27 mouse cellular contexts compared by ENCODE assay signal in the genomic region with DNA sequence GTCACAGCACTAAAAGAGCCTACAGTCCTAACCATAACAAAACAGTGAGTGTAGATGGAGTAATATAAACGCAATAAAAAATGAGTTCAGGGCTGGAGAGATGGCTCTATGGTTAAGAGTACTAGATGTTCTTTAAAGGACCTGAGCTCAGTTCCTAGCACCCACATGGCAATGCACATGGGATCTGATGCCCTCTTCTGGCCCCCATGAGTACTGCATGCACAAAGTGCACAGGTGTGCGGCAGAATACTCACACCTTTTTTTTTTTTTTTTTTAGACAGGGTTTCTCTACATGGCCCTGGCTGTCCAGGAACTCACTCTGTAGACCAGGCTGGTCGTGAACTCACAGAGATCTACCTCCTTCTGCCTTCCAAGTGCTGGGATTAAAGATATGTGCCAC. TPM values are rescaled to one million over a fixed set of nuclear protein-coding genes. Genes with fewer than 3 reads are reported as not detected.
A peak's percentile ranks its signal among the peaks of the same experiment; 100 is the strongest.
DNase-seq lines count a peak whose midpoint lies in the region; ATAC-seq and TF ChIP-seq lines count a peak whose summit lies in the region.
"Had no signal": no experiment of that assay in that cellular context is flagged by ENCODE, and none has a peak within 500 bp of the region (broad histone marks: within the 10 kb centered on the region; RNA-seq: fewer than 3 reads in every experiment).

No protein-coding gene starts in this region.

- no peak overlapping the region for H3K4me3 ChIP-seq in kidney, postnatal 0 days (replicated peaks; ENCODE audit: low read depth, low read length)
- no peak overlapping the region for H3K4me3 ChIP-seq in kidney, embryonic 15.5 days (replicated peaks)
- no peak overlapping the region for H3K4me3 ChIP-seq in lung, embryonic 14.5 days (ENCODE audit: low read depth, low read length)
- H3K4me3 ChIP-seq: embryonic facial prominence, embryonic 15.5 days; forebrain, embryonic 15.5 days; heart, embryonic 12.5 days; hindbrain, embryonic 12.5 days; limb, embryonic 12.5 days; midbrain, embryonic 12.5 days; neural tube, embryonic 15.5 days; stomach, embryonic 15.5 days had no signal

- H3K27ac ChIP-seq in kidney, postnatal 0 days = no peak overlapping the region
- H3K27ac ChIP-seq in kidney, embryonic 15.5 days = no peak overlapping the region
- H3K27ac ChIP-seq in lung, embryonic 14.5 days (ENCODE audit: low read depth) = no peak overlapping the region
- H3K27ac ChIP-seq: embryonic facial prominence, embryonic 15.5 days; forebrain, embryonic 15.5 days; hindbrain, embryonic 12.5 days; limb, embryonic 12.5 days; macrophage; midbrain, embryonic 12.5 days; neural tube, embryonic 15.5 days; stomach, embryonic 15.5 days had no signal

- peak; percentile 24; the same call in 1 of the 2 replicates for TF ChIP-seq CTCF in kidney, postnatal 0 days (IDR thresholded peaks at IDR 0.05; ENCODE audit: low read depth)
- 0 out of 2 replicates have a peak, but pooled peaks have one; percentile 30 for TF ChIP-seq CTCF in lung, embryonic 14.5 days (IDR thresholded peaks at IDR 0.05; ENCODE audit: low read depth)

- H3K4me1 ChIP-seq in kidney, postnatal 0 days (replicated peaks; ENCODE audit: insufficient read depth, low read length) = peaks cover 10% of the 10 kb centered on the region; the same call in 1 of the 2 replicates
- peaks cover 14% of the 10 kb centered on the region; the same call in 1 of the 2 replicates for H3K4me1 ChIP-seq in kidney, embryonic 15.5 days
- H3K4me1 ChIP-seq in lung, embryonic 14.5 days (ENCODE audit: insufficient read depth) = no peaks in the 10 kb centered on the region
- H3K4me1 ChIP-seq: heart, embryonic 12.5 days; stomach, embryonic 15.5 days had no signal

- no peaks in the 10 kb centered on the region for H3K9me3 ChIP-seq in kidney, postnatal 0 days (replicated peaks; ENCODE audit: low read length)
- H3K9me3 ChIP-seq in kidney, embryonic 15.5 days (replicated peaks) = no peaks in the 10 kb centered on the region
- no peaks in the 10 kb centered on the region for H3K9me3 ChIP-seq in lung, embryonic 14.5 days (ENCODE audit: low read depth, low read length)
- H3K9me3 ChIP-seq: embryonic facial prominence, embryonic 15.5 days; forebrain, embryonic 15.5 days; heart, embryonic 12.5 days; hindbrain, embryonic 12.5 days; limb, embryonic 12.5 days; midbrain, embryonic 12.5 days; neural tube, embryonic 15.5 days; stomach, embryonic 15.5 days had no signal

- no peak for DNase-seq in kidney, postnatal 0 days (ENCODE audit: low spot score)
- DNase-seq in lung, embryonic 14.5 days = no peak
- DNase-seq in lung, postnatal 36 days = no peak
- DNase-seq in ES-CJ7 (ENCODE audit: low read depth, low spot score) (peak; percentile 49), ZHBTc4 (ENCODE audit: low read depth, low spot score) (peak; percentile 59)
- no peak for DNase-seq in cerebellum, postnatal 4 days (ENCODE audit: low spot score in 2 of 2)
- DNase-seq in urinary bladder, postnatal 25 days (ENCODE audit: low spot score) = no peak
- DNase-seq: adrenal gland, postnatal 10 days; cerebellum, adult 9-10 months; gastrocnemius, postnatal 14 days; heart, adult 18-20 months; heart, postnatal 10 days; kidney, adult 2 months; kidney, postnatal 14 days had no signal

- H3K9ac ChIP-seq in kidney, postnatal 0 days (ENCODE audit: low read depth, low read length) = no peak overlapping the region
- H3K9ac ChIP-seq in kidney, embryonic 15.5 days = no peak overlapping the region
- no peak overlapping the region for H3K9ac ChIP-seq in lung, embryonic 14.5 days
- H3K9ac ChIP-seq: embryonic facial prominence, embryonic 15.5 days; forebrain, embryonic 15.5 days; heart, embryonic 12.5 days; hindbrain, embryonic 12.5 days; limb, embryonic 12.5 days; midbrain, embryonic 12.5 days; neural tube, embryonic 15.5 days; stomach, embryonic 15.5 days had no signal

- H3K36me3 ChIP-seq in kidney, postnatal 0 days (ENCODE audit: insufficient read depth, low read length) = no peaks in the 10 kb centered on the region
- H3K36me3 ChIP-seq in kidney, embryonic 15.5 days = no peaks in the 10 kb centered on the region
- H3K36me3 ChIP-seq in lung, embryonic 14.5 days (ENCODE audit: insufficient read depth) = no peaks in the 10 kb centered on the region
- H3K36me3 ChIP-seq: embryonic facial prominence, embryonic 15.5 days; forebrain, embryonic 15.5 days; heart, embryonic 12.5 days; hindbrain, embryonic 12.5 days; limb, embryonic 12.5 days; midbrain, embryonic 12.5 days; neural tube, embryonic 15.5 days; stomach, embryonic 15.5 days had no signal

- no peaks in the 10 kb centered on the region for H3K27me3 ChIP-seq in kidney, postnatal 0 days (ENCODE audit: insufficient read depth, low read length)
- H3K27me3 ChIP-seq in kidney, embryonic 15.5 days = 0 out of 2 replicates have a peak, but pooled peaks cover 3% of the 10 kb centered on the region
- H3K27me3 ChIP-seq in lung, embryonic 14.5 days (ENCODE audit: insufficient read depth, low read length) = no peaks in the 10 kb centered on the region
- H3K27me3 ChIP-seq: embryonic facial prominence, embryonic 15.5 days; forebrain, embryonic 15.5 days; hindbrain, embryonic 12.5 days; neural tube, embryonic 15.5 days; Patski; stomach, embryonic 15.5 days had no signal

- WGBS in kidney, postnatal 0 days = 95% methylated on average over 3 of the region's 3 CpGs
- WGBS in kidney, embryonic 15.5 days = 87% methylated on average over 3 of the region's 3 CpGs
- 87% methylated on average over 3 of the region's 3 CpGs for WGBS in lung, embryonic 14.5 days

- ATAC-seq in kidney, postnatal 0 days (replicated peaks; ENCODE audit: low FRiP score, low read depth) = no peak
- no peak for ATAC-seq in kidney, embryonic 15.5 days (replicated peaks; ENCODE audit: low FRiP score)
- no peak for ATAC-seq in lung, embryonic 14.5 days (ENCODE audit: insufficient read depth)
- ATAC-seq: activated CD4-positive, CD25-positive, alpha-beta regulatory T cell, adult 4 months; forebrain, embryonic 15.5 days; Patski had no signal

- no peak overlapping the region for H3K4me2 ChIP-seq in kidney, postnatal 0 days (ENCODE audit: low read length)
- no peak overlapping the region for H3K4me2 ChIP-seq in kidney, embryonic 15.5 days
- H3K4me2 ChIP-seq in lung, embryonic 14.5 days = no peak overlapping the region
- H3K4me2 ChIP-seq: embryonic facial prominence, embryonic 15.5 days; forebrain, embryonic 15.5 days; heart, embryonic 12.5 days; hindbrain, embryonic 12.5 days; limb, embryonic 12.5 days; midbrain, embryonic 12.5 days; neural tube, embryonic 15.5 days; stomach, embryonic 15.5 days had no signal

RNA-seq across cellular contexts. Expression of gene Bsnd, which starts 11.5 kb away (rescaled TPM):
- 40.1 and 40.6 TPM in 2 replicates for polyA plus RNA-seq in kidney, postnatal 0 days (2015; fragmentation: Nextera tagmentation; extraction: Ambion mirVana)
- polyA plus RNA-seq in kidney, embryonic 15.5 days (2015; fragmentation: Nextera tagmentation; extraction: Ambion mirVana) = 7.9 and 8.9 TPM in 2 replicates
- polyA plus RNA-seq in lung, embryonic 14.5 days (2014; fragmentation: Nextera tagmentation; extraction: Ambion mirVana) = not detected in 2 replicates
- polyA plus RNA-seq: activated CD4-positive, CD25-positive, alpha-beta regulatory T cell, adult 4 months; forebrain, embryonic 15.5 days; heart, embryonic 12.5 days; limb, embryonic 12.5 days; liver, embryonic 16.5 days; macrophage; midbrain, embryonic 12.5 days; neural tube, embryonic 15.5 days; stomach, embryonic 15.5 days had no signal

RNA-seq across cellular contexts. Expression of gene Pcsk9, which starts 39.4 kb away (rescaled TPM):
- 5.6 and 6.7 TPM in 2 replicates for polyA plus RNA-seq in kidney, postnatal 0 days (2015; fragmentation: Nextera tagmentation; extraction: Ambion mirVana)
- 16.3 and 18.8 TPM in 2 replicates for polyA plus RNA-seq in kidney, embryonic 15.5 days (2015; fragmentation: Nextera tagmentation; extraction: Ambion mirVana)
- 1.9 and 2.3 TPM in 2 replicates for polyA plus RNA-seq in lung, embryonic 14.5 days (2014; fragmentation: Nextera tagmentation; extraction: Ambion mirVana)
- polyA plus RNA-seq: activated CD4-positive, CD25-positive, alpha-beta regulatory T cell, adult 4 months; macrophage had no signal

RNA-seq across cellular contexts. Expression of gene Dhcr24, which starts 57.3 kb away (rescaled TPM):
- polyA plus RNA-seq in kidney, postnatal 0 days (2015; fragmentation: Nextera tagmentation; extraction: Ambion mirVana) = 6.3 and 6.5 TPM in 2 replicates
- polyA plus RNA-seq in kidney, embryonic 15.5 days (2015; fragmentation: Nextera tagmentation; extraction: Ambion mirVana) = 4.6 and 4.8 TPM in 2 replicates
- polyA plus RNA-seq in lung, embryonic 14.5 days (2014; fragmentation: Nextera tagmentation; extraction: Ambion mirVana) = 22.5 and 25.0 TPM in 2 replicates

Comparison
In these comparisons a context has a peak if more than half of its experiments do, and no peak if none do; other contexts are left out.
1. DNase-seq: peak in ES-CJ7 (single experiment) and ZHBTc4 (single experiment); none in kidney, postnatal 0 days (single experiment), lung, embryonic 14.5 days (single experiment), lung, postnatal 36 days (single experiment), cerebellum, postnatal 4 days (0 of 2) and urinary bladder, postnatal 25 days (single experiment).